Mouse (Mus musculus) right cerebral cortex, adult 18-20 months (tissue): ENCODE results near the gene Ggta1.

ENCODE experiments used
- DNase-seq: peaks from one replicate; pipeline ENCODE4 v3.0.0; 2022; ENCODE audit warnings: mixed read lengths

Ggta1 gene

DNA sequence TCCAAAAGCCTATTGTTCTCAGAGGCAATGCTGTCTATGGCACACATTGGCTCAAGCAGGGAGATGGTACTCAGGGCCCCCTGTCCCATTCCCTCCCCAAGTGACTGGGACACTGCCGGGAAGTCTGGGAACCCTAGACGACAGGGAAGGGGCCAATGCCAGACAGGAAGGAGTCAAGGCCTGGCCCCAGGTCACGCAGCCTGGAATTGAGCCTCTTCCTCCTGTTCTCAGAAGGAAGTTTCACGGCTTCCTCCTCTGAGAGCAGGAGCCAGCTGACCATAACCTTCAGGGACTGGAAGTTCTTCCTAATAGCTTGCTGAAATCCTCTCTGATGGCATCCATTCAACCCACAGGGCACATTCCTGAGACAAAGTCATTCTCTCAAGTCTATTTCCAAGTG, 29.6 kb downstream of the Ggta1 start:
- no peak for DNase-seq

- no peak for DNase-seq
Observed at GRCm38 (mm10) chr2:35432472-35432871, 30.6 kb downstream of the Ggta1 start.

- DNase-seq: no peak
Observed at GRCm38 (mm10) chr2:35432011-35432410, 31.0 kb downstream of the Ggta1 start.

GRCm38 (mm10) chr2:35430806-35431205, 32.2 kb downstream of the Ggta1 start:
- no peak for DNase-seq

DNA sequence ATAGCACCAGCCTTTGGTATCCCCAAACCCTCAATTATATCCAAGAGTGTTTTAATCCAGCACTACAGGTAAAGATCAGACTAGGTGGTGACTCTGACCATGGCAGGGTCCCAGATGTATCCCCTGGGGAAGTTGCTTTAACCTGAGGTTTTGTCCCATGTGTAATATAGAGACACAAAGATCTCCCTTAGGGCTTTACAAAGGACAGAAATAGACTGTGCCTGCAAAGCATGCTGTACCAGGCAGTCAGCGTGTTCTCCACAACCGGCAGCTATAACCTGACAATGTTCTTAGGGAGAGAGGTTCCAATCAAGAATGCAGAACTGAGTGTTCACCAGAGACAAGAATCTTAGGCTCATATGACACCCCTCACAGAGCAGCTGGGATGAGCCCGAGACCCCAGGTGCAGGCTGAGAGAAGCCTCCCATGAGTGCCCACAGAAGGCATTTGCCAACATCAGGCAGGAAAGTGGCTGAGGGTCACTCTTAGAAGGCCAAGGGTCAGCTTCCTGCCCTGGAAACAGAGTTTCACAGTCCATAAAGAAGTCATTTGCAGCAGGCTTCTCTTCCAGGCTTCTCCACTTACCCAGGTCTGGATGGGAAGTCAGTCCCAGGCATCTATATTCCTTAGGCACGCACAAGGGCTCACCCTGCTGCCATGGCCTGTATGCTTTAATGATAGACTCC, 34.3 kb downstream of the Ggta1 start:
- no peak for DNase-seq

DNA sequence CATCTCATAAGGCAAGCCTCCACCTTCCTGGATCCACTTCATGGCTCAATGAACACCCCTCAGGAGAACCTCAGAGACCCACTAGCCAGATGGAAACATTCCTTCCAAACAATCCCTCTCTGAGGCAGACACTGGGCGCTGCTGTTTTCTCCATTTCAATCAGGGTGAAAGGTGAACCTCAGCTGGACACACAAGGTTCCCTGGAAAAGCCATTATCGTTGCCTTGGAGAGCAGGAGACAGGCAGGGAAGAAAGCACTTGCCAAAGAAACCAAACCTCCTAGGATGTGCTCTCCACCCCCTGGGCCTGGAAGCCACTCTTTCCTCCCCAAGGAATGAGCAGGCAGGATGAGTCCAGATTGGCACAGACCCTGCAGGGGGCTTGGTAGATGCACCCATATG, 35.5 kb downstream of the Ggta1 start:
- no peak for DNase-seq

DNA sequence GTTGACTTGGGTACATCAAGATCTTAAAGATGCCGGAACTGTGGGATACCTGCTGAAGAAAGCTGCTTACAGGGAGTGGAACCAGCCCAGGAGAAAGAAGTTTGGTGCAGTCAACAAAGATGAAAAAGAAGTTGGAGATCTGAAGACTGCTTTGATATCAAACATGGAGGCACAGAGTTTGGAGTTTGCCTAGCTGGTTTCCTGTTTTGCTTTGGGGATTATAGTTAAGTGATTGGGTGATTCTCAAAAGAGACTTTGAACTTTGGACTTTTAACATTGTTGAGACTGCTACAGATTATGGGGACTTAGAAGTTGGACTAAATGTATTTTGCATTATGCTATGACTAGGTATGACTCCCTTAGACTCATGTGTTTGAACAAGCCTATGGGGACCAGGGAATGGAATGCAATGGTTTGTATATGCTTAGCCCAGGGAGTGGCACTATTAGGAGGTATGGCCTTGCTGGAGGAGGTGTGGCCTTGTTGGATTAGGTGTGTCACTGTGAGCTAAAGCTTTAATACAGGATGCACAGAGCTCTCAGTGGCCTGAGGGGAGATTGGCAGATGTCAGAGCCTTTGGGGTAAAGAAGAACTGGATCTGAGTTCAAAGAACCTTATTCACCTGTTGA, 39.2 kb downstream of the Ggta1 start:
- DNase-seq: no peak

- no peak for DNase-seq
Observed at GRCm38 (mm10) chr2:35422384-35422783, 40.6 kb downstream of the Ggta1 start.

DNA sequence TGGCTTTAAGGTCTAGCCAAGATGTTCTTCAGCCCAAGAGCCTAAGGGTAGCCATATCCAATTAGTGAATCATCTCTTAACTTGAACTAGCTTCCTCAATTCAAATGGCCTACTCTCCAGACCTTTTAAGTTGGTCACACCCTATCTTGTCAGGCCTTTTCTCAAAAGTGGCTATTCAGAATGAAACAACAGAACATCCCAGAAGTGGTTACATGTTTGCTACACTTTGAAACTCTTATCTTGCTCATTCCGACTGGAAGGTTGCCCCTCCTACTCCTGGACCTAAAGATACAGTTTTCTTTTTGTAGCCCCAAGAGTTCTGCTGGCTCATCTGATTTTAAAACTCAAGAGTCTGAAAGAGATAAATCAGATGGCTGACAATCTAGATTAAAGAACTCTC, 42.4 kb downstream of the Ggta1 start:
- DNase-seq: no peak

GRCm38 (mm10) chr2:35419671-35420070, 43.4 kb downstream of the Ggta1 start:
- no peak for DNase-seq

- DNase-seq: no peak
Observed at GRCm38 (mm10) chr2:35419243-35419642, 43.8 kb downstream of the Ggta1 start.

- no peak for DNase-seq
Observed at GRCm38 (mm10) chr2:35417231-35417630, 45.8 kb downstream of the Ggta1 start.

DNA sequence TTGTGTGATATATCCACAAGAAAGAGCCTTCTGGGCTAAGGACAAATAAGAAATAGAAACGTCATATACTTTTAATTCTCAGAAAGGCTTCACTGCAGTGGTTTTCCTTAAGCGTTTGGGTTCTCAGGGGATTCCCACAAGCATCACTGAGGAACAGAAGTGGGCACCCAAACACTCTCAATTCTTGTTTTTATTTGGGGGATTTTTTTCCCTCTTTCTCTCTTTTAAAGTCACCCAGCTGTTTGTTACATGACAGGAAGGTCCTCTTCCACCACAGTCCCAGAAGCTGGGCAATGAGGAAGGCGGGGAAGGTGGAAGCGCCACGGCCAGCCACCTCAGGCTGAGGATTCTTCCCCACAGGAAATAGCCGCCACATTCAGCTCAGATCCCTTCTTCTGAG, 46.6 kb downstream of the Ggta1 start:
- no peak for DNase-seq

DNA sequence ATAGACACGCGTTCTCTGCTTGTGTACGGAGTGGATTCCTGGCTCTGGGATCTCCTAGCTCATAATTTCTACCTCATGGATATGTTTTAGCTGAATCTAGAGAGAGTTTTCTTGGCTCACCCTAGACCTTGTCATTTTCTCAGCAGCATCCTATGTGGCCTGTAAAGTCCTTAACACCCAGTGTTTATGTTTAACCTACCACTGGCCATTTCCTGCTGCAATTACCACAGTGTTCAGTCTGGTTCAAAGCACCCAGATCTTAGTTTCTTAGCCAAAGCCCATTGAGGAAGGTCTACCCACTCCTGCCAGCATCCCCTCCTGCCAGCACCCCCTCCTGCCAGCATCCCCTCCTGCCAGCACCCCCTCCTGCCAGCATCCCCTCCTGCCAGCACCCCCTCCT, 50.2 kb downstream of the Ggta1 start:
- no peak for DNase-seq

DNA sequence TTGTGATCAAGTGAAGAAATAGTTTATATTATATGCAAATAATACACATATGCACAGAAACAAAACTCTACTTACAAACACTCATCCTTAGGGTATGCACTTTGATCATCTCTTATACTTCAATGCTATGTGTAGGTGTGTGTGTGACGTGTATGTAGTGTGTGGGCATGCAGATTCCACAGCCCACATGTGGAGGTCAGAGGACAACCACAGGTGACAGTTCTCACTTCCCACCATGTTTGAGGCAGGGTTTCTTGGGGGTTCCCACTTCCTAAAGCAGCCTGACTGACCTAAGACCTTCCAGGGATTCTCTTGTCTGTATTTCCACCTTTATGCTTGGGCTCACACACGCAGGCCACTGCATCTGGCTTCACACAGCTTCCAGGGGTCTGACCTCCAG, 50.8 kb downstream of the Ggta1 start:
- no peak for DNase-seq

DNA sequence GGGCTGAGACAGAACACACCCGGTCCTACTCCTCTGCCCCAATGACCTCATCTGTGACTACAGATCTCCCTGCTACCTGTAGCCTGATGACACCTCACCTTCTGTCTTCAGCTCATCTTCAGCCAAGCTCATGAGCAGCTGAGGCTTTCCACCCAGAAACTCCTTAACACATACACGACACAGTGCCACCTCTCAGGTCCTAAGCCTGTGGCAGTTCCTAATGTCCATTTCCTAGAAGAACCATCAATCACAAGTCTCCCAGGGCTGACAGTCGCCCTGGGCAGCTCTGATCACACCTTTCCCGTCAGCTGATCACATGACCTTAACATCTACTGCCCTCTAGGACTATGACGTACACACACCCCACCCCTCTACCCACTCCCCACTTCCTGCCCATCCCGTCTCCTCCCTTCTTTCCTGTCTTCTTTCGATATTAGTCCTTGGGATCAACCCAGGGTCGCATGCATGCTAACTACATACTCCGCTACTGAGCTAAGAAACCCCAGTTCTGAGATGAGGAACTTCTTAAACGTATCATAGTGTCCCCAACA, 51.3 kb downstream of the Ggta1 start:
- no peak for DNase-seq

GRCm38 (mm10) chr2:35409466-35409865, 53.6 kb downstream of the Ggta1 start:
- DNase-seq: no peak

DNA sequence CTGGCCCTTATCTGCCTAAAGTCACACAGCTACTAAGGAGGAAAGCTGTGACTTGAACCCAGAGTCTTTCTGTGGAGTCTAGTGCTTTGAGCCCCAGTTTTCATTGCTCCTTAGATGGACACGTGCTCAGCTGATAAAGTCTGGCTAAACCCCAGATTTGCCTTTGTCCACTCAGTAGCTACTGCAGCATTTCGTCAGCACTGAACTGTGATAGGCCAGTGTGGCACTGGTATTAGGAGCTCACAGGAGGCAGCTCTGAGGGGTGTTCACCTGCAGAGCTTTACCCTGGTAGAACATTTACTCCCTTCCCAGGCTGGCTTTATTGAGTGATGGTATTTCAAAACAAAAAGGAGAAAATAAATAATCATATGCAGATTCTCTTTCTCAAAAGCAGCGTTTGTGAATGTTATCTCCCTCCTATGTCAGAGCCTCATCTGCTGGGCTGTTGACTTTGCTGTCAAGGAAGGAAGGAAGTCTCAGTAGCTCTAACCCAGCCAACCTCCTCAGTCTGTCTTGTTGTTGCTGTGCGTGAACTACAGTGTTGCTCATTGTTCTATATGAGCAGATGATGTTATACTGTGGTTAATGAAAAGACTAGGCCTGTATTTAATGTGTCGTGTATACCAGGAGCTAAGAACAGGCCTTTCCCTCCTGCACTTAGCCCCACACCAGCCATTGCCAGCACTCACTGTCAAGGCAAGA, 54.5 kb downstream of the Ggta1 start:
- no peak for DNase-seq

DNA sequence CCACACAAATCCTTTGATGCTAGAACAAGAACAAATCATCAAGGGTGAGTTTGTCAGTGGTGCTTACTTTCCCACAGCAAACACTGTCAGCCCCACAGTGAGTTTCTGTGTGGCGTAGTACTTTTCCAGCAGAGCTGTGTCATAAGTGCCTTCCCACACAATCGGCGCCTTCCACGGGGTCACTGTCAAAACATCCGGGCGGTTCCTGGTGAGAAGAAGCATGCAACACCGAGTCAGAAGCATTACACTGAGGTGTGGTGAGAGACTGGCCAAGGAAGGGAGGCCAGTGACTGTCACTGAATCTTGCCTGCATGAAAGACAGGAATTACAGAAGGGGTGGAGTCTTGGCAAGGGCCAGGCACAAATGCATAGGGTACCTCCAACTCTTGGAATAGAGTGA, 55.2 kb downstream of the Ggta1 start:
- no peak for DNase-seq

GRCm38 (mm10) chr2:35407266-35407665, 55.8 kb downstream of the Ggta1 start:
- no peak for DNase-seq

- no peak for DNase-seq
Observed at GRCm38 (mm10) chr2:35406611-35407010, 56.4 kb downstream of the Ggta1 start.

DNA sequence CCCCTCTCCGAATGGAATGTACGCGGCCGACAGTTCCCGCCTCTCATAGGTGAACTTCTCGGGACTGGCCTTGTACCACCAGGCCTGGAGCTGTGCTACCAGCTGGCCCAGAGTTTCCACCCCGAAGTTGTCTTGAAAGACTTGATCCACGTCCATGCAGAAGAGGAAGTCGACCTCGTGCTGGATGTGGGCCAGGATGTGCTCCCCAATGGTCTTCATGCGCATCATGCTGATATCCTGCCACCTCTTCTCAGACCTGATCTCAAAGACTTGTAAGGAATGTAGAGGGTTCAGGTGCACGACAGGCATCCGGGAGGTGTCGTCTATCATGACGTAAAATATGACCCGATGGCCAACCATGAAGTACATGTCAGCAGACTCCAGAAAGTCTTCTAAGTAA, 60.6 kb downstream of the Ggta1 start:
- DNase-seq: no peak

GRCm38 (mm10) chr2:35400739-35401138, 62.3 kb downstream of the Ggta1 start:
- DNase-seq: no peak
